Mouse (Mus musculus) ovary, postnatal 10 days (tissue): ENCODE results near the gene Fat3.

Experiments used
- DNase-seq: peaks from one replicate; pipeline ENCODE4 v3.0.0; 2022; ENCODE audit warnings: low spot score

Fat3 gene

DNA sequence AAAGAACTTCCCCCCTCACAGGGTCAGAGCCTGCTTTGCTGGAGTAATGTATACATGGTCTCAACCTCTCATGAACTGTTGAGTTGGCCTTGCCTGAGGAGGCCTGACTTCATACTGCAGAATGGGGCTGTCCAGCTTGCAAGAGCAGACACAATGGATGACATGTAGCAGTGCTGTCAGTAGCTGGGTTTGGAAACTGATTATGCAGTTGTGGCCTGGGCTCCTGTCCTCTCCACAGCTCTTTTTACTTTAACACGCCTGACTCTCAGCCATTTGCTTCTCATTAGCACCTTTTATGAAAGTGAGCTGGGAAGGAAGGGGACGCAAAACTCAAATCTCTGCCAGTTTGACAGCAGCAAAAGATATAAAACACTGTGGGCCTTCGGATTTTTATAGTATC lies 356.4 kb downstream of the Fat3 start:
- no peak for DNase-seq

DNA sequence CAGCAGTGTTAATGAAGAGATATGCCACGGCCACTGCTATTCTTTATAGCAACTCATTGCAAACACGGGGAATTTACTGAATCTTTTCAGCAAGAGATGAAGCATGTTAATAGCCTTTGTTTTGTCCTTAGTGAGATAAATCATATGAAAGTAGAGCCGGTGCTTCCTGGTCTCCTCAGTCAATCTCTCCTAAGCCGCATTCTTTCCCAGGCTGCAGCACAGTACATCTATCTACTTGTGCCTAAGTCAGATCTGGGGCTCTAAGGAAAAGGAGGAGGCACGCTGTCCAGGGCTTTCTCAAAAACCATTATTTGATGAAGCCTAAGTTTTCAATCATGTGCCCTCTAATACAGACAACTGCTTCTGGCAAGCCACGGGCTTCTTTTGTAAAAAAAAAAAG lies 361.8 kb downstream of the Fat3 start:
- DNase-seq = no peak

- DNase-seq = no peak
Measured at GRCm38 (mm10) chr9:16133098-16133497, 368.0 kb downstream of the Fat3 start.

- DNase-seq = no peak
Measured at GRCm38 (mm10) chr9:16132594-16132993, 368.5 kb downstream of the Fat3 start.

DNA sequence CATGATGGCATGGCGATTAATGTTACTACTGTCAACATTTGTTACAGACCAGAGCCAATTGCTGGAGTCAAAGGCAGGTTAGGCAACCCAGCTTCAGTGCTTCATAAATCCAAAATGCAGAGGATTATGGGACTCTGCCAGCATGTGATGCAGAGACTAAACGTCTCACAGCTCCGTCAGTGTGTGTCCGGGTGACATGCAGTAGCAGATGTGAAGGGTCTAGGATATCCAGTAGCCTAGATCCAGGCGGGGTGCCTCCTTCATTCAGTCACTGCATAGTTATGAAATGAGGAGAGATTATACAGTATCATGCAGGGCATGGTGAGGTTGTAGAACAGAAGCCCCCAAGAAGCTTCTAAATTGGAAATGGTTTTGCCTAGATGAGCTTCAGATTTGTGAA lies 379.3 kb downstream of the Fat3 start:
- DNase-seq = no peak

GRCm38 (mm10) chr9:16114821-16115485 lies 386.1 kb downstream of the Fat3 start:
- no peak for DNase-seq

DNA sequence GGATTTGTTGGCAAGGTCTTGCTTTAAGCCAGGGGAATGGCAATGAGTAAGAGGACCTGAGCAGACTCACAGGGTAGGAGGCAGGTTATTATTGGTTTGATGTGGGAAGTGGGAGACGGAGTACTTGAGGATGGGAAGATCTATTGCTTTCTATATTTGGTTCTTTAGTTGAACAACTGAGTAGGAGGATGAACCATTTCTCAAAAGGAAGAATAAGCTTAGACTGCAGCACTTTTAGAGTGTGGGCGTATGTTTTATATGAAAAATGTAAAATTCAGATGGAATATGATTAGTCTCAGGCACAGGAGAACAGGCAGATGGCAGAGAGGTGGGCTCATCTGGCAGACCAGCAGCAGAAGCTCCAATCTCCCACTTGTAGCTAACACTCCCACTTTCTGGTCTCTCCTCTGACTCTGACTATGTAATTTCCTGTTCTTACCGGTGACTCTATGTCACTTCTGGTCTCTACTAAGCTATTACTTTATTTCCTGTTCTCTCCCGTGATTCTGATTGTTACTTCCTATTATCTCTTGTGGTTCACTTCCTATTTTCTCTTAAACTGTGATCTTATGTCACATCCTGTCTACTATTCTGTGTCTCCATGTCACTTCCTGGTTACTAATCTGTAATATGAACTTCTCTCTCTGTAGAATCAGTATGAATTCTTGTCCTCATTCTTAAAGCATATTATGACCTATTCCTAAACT lies 387.0 kb downstream of the Fat3 start:
- no peak for DNase-seq

DNA sequence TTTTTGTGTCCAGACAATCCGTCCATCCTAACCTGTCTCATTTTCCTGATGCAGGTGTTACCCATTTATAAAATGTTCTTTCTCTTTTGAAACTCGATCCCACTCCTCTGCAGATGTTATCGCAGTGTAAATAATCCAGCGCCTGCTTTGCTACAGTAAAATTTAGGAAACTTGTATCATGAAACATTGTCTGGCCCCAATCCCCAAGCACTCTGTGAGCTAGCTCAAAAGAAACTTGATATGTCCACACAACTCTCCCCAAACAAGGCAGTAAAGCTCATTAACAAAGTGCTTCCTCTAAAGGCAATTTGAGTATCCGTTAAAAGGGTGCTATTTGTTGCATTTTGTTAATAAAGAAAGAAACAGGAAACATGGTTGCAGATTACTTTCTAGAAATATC lies 393.2 kb downstream of the Fat3 start:
- DNase-seq = no peak

DNA sequence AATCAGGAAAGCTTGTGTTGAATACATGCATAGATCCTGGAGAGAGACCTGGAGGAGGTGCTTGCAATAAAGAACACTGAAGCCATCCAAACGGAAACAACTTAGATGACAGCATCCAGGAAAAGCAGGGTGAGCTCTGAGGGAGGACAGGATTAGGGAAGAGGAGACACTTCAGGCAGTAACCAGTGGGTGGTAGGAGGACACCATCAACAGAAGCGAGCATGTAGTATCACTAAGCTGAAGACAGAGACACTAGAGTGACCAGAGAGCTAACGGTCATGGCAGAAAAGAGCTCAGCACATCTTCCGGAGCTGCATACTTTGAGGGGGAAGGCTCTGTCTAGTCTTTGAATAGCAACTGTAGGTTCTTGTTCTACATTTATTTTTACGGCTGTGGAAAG lies 393.7 kb downstream of the Fat3 start:
- DNase-seq = no peak

- no peak for DNase-seq
Measured at GRCm38 (mm10) chr9:16098553-16098952, 402.5 kb downstream of the Fat3 start.

GRCm38 (mm10) chr9:16093047-16093668 lies 407.9 kb downstream of the Fat3 start:
- no peak for DNase-seq

DNA sequence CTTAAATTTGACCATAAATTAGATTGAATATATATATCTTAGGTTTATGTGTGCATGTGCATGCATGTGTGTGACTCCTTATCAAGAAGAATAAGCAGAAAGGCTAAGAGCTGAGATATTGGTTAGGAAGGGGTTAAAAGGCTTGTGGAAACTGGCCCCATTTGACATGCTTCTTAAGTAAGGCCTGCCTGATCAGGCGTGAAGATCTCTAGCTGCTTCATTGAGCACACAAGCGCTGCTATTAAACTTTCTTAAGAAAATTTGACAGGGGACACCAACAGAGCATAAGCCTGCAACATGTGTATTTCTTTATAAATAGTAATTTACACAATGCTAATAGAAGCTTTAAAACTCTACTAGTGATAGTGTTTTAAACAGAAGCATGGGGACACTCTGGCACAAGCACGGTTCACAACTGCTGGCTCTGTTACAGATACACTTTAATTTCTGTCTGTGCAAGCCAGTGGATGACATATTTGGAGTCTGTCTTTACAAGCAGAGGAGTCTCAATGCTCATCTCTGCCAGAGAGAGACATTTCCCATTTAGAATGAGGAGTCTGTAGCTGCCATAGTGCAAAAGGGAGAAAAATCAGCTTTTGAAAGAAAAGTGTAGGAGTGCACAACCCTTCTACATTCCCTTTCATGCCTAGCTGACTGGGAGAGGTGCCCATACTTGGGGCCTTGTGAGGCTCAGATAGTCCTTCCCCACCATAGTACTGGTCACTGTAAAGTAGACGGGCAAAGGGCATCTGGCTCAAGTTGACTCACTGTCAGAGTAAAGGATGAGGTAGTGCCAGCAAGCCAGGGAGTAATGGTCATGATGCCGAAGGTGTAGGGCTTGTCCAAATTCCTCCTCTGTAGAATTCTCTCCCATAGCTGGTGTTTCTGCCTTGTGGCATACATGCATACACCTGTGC lies 408.8 kb downstream of the Fat3 start:
- no peak for DNase-seq

GRCm38 (mm10) chr9:16079292-16079691 lies 421.8 kb downstream of the Fat3 start:
- DNase-seq = no peak

DNA sequence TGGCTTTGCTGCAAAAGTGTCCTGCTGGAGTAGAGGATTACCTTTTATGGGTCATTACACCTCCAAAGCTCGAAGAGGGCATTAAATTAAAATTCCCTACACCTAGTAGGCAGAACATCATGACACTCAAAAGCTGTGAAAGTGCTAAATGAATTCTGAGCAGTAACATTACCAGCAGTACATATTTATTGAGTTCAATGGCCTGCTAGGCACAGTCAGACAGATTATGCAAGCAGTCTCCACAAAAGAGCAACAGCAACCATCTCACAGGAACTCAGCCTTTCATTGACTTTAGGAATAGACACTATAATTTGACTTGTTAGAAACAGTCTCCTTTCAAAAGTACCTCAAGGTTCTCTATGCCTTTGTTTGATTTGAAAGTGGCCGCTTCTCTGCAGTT lies 426.4 kb downstream of the Fat3 start:
- DNase-seq = no peak

DNA sequence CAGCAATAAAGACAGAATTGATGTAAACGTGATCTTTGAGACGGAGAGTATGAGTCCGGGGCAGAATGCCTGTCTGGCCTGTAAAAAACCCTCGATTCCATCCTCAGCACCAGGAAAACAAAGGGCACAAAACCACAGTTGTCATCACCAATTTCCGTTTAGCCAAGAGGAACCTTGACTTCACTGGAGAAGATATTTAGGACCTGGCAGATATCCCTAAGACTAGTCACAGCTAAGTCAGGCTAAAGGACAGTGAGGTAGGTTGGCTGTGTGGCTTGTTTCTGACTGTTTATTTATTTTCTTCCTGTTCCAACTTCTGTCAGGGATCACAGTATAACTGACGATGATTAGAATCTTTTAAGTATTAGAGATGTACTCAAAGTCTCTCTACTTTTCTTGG lies 427.0 kb downstream of the Fat3 start:
- DNase-seq = no peak

DNA sequence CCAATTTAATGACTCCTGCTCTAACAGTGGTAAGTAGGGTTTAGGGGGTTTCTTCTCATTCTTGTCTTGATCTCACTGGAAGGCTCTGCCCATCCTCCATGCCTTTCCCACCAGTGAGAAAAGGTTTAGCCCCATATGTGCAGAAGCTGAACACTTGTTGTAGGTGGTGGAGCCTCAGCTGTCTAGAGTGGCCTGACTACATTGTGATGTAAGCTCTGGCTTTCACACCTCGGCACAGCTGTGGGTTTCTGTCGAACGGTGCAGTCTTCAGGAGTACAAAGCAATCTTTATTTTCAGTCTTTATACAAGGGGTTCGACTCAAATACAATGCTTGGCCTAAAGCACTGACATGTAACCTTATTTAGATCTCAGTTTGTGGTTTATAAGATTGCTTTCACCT lies 437.6 kb downstream of the Fat3 start:
- DNase-seq = no peak

GRCm38 (mm10) chr9:16062472-16062871 lies 438.6 kb downstream of the Fat3 start:
- no peak for DNase-seq

- no peak for DNase-seq
Measured at GRCm38 (mm10) chr9:16046686-16047085, 454.4 kb downstream of the Fat3 start.

DNA sequence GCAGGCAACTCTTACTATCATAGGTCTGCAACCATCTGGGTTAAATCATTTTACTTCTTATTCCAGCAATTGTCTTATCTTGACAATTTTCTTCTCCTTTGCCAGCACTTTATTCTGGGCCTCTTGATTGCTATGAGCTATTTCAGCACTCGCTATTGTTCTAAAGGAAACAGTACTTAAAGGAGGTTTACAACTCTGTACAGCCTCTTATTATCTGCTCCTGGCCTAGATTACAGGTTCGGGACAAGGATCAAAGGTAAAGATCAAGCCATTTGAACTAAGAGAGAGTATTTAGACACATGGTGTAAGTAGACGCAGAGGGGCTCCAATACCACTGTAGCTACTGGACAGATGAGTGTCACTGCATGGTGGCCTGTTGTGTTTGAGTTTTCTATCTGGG lies 463.7 kb downstream of the Fat3 start:
- DNase-seq = no peak

- no peak for DNase-seq
Measured at GRCm38 (mm10) chr9:16036346-16036745, 464.7 kb downstream of the Fat3 start.

GRCm38 (mm10) chr9:16029715-16030285 lies 471.3 kb downstream of the Fat3 start:
- DNase-seq = no peak

DNA sequence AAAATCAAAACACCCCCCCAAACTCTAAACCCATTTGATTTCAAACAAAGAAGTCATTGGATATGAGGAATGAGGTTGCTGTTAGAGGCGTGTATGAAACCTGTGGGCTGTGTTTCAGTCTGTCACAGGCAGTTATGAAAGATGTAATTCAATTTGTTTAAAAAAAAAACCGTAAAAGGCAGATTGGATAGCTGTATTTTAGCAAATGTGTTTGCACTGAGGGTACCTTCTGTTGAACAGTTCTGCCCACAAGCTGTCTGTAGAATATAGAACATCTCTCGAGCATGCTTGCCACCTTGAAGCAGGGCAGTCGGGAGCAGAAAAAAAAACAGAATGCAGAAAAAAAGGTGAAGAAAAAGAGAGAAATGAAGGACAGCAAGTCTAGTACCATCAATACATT lies 472.0 kb downstream of the Fat3 start:
- no peak for DNase-seq
